Mouse (Mus musculus) cortical plate, adult 2 months (tissue): ENCODE measurements at regions not wholly inside any gene's neighbourhood (a gene's known extent, or its start where the extent isn't known, plus 50 kb on each side); places are given as distances from the start of the nearest gene placed in this dataset.
A peak's percentile ranks its signal among the peaks of the same experiment; 100 is the strongest.

Experiments used
- H3K27ac ChIP-seq: fragments of 200-500 bp; 2 replicates; pipeline ENCODE4 v1.5.1; 2012; ENCODE audit warnings: low read length, control low read depth, inconsistent platforms; ENCODE audit not compliant: insufficient read depth
- H3K4me1 ChIP-seq: fragments of 200-500 bp; 2 replicates; pipeline ENCODE4 v1.6.1; 2011; ENCODE audit warnings: low read length; ENCODE audit not compliant: control insufficient read depth, insufficient read depth
- H3K4me3 ChIP-seq: fragments of 200-500 bp; 2 replicates; pipeline ENCODE4 v1.5.1; 2011; ENCODE audit warnings: mild to moderate bottlenecking, low read length, control low read depth; ENCODE audit not compliant: insufficient read depth
- CTCF ChIP-seq: fragments of 200-500 bp; IDR thresholded peaks from 2 replicates; pipeline ENCODE4 v1.5.1; 2011; ENCODE audit warnings: mild to moderate bottlenecking, control low read depth, low read length; ENCODE audit not compliant: insufficient read depth; ENCODE audit errors: extremely low read depth
- POLR2A ChIP-seq: fragments of 200-500 bp; IDR thresholded peaks from 2 replicates; pipeline ENCODE4 v1.6.1; 2011; ENCODE audit warnings: mild to moderate bottlenecking, low read length, control low read depth; ENCODE audit not compliant: insufficient read depth; ENCODE audit errors: extremely low read depth

DNA sequence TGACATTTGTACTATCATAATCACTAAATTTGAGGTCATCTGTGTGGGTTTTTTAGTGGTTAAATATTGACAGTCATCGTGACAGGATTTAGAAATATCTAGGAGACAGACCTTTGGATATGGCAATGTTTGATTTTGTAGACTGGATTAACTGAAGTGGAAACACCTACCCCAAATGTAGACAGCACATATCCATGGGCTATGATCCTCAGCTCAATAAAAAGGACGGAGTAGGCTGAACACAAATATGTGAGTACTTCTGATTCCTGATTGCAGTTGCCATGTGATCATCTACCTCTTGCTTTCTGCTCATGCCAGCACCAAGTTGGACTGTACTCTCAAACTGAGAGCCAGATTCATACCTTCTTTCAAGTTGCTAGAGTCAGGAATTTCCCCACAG, 674.4 kb downstream of the Kcna4 start:
- TF ChIP-seq POLR2A (no peak), CTCF (no peak)
- Histone ChIP-seq H3K4me3 (no peak overlapping the region), H3K4me1 (peaks cover 1% of the 10 kb centered on the region; the same call in 1 of the 2 replicates), H3K27ac (no peak overlapping the region)

DNA sequence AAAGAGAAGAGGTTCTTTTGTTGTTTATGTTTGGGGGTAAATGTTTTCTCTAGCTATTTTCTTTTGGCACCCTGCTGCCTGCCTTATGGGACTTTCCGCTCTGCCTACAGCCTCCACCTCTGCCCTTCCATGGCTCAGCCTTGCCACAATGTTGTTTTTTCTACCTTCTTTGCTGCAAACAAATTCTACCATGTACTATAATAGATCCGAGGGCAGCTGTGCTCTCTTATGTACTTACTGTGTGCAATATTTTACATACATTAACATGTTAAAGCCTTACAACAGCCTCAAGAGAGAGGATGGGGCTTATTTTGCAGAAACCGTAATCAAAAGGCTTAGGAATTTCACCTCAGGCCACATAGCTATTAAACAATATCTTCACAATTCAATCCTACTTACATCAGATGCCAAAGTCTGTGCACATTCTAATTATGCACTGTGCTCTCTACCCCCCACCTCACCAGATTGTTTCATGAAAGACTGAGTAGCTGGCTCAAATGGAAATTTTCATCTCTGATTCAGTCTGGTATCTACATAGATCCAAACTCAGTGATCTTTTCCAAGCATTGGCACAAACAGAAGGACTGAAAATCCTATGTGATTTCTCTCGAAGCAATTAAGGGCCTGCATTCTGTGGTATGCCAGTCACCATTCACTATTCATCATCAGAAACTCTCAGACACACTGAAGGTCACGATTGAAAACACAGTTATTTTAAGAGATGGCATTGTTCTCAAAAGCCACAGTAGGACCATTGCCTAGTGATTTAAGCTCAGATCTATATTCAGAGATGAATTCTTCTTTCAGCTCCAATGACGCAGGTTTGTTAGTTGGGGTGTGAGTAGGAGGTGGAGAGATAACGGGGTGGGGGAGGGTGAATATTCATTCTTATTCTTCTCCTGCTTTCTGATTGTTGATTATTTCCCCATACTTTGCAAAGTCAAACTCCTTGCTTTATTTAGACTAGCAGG, 675.2 kb downstream of the Kcna4 start:
- TF ChIP-seq CTCF (no peak), POLR2A (no peak)
- H3K27ac ChIP-seq = no peak overlapping the region

DNA sequence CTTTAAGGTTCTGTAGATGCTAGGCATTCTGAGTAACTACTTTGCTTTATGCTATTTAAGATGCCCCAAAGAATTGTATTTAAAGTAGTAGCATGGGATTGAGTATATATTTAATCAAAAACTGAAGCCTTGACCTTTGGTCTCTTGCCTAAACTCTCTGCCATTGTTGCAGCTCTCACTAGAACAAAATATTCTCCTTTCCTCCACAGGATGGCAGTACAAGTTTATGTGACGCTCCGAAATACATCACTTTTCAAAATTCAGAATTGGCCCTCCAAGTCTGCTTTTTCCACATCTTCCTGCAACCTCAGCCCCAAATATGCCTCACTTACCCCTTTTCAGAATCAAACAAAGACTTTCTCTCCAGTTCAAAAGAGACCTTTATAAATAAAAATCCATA, 678.1 kb downstream of the Kcna4 start:
- Histone ChIP-seq H3K4me3 (no peak overlapping the region), H3K27ac (no peak overlapping the region), H3K4me1 (peaks cover 1% of the 10 kb centered on the region; the same call in 1 of the 2 replicates)
- TF ChIP-seq POLR2A (no peak), CTCF (0 out of 2 replicates have a peak, but pooled peaks have one; percentile 37)

More for the DNA sequence above, 675.2 kb downstream of the Kcna4 start:
- H3K4me1 ChIP-seq = peaks cover 1% of the 10 kb centered on the region; the same call in 1 of the 2 replicates
- no peak overlapping the region for H3K4me3 ChIP-seq

DNA sequence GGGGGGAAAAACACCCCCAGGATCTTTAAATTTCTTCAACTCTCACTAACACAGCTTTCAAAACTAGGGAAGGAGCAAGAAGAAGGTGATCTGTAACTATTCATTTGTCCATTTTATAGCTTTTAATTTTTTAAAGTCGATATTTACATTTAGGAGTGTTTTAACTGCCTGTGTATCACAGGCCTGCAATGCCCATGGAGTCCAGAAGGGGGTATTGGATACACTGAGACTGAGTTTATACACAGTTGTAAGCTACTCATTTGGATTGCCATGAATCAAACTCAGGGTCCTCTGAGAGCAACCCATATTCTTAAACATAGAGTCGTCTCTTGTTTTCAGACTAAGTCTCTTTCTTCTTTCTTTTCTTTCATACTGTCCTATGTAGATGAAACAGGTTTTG, 679.1 kb downstream of the Kcna4 start:
- Histone ChIP-seq H3K4me1 (peaks cover 1% of the 10 kb centered on the region; the same call in 1 of the 2 replicates), H3K27ac (no peak overlapping the region), H3K4me3 (no peak overlapping the region)
- TF ChIP-seq POLR2A = no peak
- no peak for TF ChIP-seq CTCF

DNA sequence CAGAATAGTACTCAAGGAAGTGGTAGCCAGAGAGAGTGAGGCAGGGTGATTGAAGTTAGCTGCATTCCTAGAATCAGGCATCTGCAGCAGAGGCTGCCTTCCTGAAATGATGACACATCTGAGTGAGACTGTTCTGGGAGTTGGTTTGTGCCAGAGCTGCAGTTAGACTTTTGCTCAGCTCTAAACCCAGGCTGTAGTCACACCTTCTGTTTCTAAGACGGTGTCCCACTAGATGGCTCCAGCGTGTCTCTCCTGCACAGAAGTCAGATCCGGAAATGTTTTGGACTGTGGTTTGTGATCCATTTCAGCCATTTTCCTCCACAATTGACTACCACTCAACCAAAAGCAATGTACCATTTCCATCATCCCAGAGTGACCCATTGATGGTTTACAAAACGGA, 683.1 kb downstream of the Kcna4 start:
- Histone ChIP-seq H3K4me3 (no peak overlapping the region), H3K4me1 (no peaks in the 10 kb centered on the region), H3K27ac (no peak overlapping the region)
- TF ChIP-seq POLR2A (no peak), CTCF (peak; percentile 47)

DNA sequence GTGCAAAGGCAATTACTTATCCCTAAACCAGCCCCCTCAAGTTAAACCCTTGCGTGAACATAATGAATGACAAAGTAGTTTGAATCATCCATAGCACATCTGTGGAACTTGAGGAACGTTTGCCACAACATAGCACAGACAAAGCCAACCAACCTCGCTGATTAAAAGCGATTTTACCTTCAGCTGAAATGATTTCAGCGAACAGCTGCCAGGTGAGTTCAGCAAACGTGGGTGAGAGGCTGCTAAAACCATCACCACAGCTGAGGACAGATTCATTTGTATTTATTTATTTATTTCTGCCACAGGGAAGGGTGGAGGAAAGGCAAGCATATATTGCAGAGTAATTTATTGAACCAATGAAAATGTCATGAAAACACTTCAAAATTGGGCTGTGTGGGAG, 704.4 kb downstream of the Kcna4 start:
- H3K4me3 ChIP-seq = no peak overlapping the region
- H3K27ac ChIP-seq = no peak overlapping the region
- TF ChIP-seq CTCF (no peak), POLR2A (no peak)
- H3K4me1 ChIP-seq = no peaks in the 10 kb centered on the region

DNA sequence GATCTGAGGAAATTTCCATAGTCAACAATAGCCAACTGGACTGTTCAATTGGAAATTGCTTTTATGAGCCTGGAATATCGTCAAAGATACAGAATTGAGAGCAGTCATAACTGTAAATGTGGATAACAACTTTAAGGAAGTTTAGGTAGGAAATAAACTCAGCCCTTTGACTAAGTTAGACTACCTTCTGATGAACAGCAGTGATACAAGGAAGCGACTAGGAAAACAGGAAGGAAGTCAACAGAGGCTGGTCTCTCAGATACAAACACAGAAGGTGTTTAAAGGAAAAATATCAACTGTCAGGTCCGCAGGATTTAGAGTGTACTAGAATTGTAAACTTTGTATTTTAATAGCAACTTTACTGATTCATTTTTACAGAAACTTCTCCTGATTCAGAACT, 721.1 kb downstream of the Kcna4 start:
- Histone ChIP-seq H3K27ac (no peak overlapping the region), H3K4me3 (no peak overlapping the region), H3K4me1 (no peaks in the 10 kb centered on the region)
- TF ChIP-seq POLR2A = no peak
- no peak for TF ChIP-seq CTCF

- H3K4me3 ChIP-seq = no peak overlapping the region
- no peak for TF ChIP-seq POLR2A
- no peak for TF ChIP-seq CTCF
- no peaks in the 10 kb centered on the region for H3K4me1 ChIP-seq
- H3K27ac ChIP-seq = no peak overlapping the region
Observed at GRCm38 (mm10) chr2:108023206-108023605, 732.8 kb downstream of the Kcna4 start.

DNA sequence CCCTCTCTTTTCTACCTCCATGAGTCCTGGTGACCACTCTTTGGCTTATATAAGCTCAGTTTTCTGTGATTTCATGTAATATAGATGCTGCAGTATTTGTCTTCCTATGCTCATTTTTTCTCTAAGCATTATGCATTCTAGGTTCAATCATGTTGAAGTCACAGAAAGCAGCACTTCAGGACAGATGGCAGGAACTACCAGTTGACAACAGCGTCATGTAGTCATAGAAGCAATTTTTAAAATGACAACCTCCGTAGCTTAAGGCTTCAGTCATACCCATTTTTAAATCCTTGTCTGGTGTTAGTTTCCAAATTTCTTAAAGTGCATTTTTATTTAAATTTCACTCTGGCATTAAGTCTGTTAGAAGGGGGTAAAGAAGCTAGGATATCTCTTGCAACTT, 740.2 kb downstream of the Kcna4 start:
- Histone ChIP-seq H3K4me3 (no peak overlapping the region), H3K4me1 (no peaks in the 10 kb centered on the region; the same call in 1 of the 2 replicates), H3K27ac (no peak overlapping the region)
- TF ChIP-seq POLR2A = no peak
- TF ChIP-seq CTCF = no peak
